Mouse (Mus musculus) c-Kit-positive CD71-negative TER-119-negative erythroid progenitor cells, embryonic 14.5 days (primary cell): ENCODE data around the gene Fam50a.

Experiments used
- DNase-seq: peaks from one replicate; pipeline ENCODE4 v3.0.0-alpha.2; 2013; ENCODE audit warnings: low read depth

Gene Fam50a

DNA sequence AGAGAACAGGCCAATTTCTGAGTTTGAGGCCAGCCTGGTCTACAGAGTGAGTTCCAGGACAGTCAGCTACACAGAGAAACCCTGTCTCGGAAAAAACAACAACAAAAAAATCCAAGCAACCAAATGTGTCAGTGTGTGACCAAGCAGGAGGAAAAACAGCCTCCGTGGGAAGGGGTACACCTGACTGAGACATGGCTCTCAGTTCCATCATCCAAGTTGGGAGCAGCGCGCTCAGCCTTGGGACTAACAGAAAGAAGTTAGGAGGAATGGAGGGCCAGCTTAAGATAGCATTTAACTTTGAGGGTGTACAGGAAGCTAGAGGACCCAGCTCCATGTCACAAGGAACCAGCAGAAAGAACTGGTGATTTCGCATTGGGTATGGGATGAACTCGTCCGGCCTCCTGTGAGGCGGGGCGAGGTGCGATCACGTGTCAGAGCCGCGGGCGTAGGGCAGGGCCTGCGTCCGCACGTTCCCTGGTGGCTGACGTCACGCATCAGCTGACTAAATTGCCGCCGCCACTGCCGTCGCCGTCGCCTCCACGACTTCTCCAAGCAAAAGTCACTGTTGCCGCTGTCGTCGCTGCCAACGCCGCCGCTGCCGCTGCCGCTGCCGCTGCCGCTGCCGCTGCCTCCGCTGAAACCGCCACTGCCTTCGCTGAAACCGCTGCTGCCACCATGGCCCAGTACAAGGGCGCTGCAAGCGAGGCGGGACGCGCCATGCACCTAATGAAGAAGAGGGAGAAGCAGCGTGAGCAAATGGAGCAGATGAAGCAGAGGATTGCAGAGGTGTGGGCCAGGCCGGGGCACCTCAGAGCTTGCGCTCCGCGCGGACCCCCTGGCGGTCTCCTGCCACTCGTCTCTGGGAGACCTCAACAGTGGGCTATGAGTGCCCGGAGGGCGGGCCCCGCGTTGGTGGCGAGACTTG lies at the start of gene Fam50a:
Fam50a (plus strand) TSS at position 494 of the 925 bp plus-strand sequence.
- DNase-seq = peak; percentile 59

DNA sequence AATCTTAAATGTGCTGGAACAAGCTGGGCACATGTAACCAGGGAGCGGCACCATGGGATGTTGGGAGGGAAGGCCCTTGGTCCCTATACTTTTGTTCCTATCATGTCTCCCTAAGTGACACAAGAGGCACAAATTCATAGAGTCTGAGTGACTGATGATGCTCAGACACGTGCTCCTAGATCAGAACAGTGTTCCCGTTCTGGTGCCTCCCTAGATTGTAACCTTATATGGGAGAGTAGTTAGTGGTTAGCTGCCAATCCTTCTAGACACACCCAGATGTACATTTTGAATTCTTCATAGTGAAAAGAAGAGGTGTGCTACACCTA lies 43.1 kb upstream of the Fam50a start:
- no peak for DNase-seq

DNA sequence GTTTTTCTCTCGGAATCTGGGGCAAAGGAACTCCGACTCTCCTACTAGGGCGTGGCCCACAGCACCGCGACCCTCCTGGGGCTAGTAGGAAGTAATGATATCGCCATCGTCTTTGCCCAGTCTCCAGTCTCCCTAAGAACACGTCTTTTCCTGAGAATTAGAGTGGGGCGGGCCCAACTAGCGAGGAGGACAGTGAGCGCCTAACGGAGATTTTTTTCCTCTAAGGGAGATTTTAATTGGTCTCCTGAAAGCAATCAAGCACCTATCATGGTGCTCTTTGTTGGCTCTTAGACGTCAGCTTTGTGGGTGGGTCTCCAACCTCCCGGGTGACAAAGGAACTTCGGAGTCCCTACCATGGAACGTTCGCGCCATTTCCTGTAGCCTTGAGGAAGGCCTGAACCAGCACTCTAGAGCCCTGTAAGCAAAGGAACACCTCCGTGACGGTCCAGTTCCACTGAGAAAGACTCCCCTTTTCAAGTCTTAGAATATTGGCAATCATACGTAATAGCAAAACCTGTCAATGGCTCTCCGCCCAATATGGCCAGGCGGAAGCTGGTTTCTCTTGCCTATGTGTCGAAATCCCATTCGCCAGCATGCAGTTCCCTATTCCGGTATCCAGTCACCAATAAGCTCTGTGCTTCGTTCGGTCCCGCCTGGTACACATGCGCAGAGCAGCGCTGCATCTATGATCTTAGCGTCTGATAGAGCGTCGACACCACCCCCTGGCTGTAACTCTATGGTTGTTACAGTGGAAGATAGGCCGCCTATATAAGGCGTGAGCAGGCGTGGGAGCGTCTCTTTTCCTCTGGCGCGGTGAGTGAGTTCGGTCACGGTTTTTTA lies 42.6 kb upstream of the Fam50a start, which contains the start of gene Rpl10:
Rpl10 (plus strand) TSS at position 751 of the 840 bp plus-strand sequence.
- peak; percentile 87 for DNase-seq

DNA sequence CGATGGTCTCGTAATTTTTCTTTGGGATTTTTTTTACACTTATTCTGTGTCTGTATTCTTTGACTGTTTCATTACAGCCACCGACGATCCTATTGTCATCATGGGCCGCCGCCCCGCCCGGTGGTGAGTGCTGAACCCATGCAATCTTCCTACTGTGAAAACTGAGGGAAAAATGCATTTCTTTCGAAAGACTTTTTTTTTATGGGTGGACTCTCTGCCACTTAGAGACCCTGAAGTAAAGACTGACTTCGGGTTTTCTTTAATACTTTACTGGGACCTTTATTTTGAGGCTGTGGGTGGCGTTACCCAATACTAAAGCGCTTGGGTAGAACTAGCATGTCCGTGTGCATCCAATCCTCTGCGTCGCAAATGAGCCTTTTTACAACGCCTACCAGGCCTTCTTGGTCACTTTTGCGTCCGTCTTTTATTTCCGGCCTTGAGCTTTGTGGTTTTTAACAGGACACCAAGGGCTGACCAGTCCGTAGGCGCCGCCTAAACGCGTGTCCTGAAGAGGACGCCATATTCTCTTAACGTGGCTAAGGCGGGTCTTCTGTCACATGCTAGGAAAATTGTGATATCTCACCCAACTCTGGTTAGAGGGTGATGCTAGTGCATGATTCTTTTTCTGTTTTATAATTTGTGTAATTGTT lies 41.8 kb upstream of the Fam50a start:
- no peak for DNase-seq

DNA sequence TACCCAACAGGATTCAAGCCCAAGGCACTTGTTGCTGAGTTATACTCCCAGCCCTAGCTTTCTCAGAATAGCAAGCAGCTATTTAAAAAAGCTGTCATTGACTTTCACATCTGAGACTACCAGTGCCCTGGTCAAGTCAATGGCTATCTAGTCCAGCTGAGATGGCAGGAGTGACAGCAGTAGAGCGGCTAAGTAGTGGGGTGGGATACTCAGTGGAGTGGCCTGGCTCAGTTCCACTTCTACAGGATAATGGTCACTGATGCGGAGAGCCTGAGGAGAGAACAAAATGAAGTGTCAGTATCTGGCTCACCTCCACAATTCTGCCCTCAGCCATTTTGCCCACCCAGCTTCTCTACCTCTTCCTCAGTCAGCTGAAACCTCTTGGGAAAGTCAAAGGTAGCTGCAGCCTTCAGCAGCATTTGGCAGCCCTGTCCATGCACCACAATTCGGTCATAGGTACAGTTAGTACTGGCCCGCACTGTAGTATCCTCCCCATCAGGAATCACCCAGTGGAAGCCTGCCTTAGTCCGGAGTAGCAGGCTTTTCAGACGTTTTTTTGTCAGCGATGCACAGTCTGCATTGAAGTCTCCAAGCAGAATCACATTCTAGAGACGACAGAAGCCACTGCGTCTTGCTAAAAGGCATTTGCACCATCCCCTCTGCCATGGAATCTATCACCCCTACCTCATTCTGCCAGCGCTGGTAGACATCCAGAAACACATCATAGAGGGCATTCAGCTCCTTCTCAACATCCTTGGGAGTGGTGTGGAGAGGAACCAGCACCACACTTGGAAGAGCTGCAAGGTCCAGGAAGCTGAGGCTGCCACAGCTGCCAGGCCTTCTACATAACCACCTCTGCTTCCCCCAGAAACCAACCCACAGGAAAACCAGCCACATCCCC lies 39.2 kb upstream of the Fam50a start:
- no peak for DNase-seq

DNA sequence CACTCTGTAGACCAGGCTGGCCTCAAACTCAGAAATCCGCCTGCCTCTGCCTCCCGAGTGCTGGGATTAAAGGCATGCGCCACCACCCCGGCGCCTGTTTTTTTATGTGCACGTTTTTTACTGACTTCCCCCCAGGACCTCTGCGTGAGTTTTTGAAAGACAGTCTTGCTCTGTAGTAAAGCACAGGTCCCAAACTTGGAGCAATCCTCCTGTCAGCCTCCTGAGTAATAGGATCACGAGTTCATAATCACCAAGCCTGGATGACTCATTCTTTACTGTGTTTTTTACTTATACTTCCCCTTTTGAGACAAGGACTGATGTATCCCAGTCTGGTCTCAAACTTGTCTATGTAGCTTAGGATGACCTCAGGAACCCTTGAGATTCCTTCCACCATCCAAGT lies 34.9 kb upstream of the Fam50a start:
- no peak for DNase-seq

DNA sequence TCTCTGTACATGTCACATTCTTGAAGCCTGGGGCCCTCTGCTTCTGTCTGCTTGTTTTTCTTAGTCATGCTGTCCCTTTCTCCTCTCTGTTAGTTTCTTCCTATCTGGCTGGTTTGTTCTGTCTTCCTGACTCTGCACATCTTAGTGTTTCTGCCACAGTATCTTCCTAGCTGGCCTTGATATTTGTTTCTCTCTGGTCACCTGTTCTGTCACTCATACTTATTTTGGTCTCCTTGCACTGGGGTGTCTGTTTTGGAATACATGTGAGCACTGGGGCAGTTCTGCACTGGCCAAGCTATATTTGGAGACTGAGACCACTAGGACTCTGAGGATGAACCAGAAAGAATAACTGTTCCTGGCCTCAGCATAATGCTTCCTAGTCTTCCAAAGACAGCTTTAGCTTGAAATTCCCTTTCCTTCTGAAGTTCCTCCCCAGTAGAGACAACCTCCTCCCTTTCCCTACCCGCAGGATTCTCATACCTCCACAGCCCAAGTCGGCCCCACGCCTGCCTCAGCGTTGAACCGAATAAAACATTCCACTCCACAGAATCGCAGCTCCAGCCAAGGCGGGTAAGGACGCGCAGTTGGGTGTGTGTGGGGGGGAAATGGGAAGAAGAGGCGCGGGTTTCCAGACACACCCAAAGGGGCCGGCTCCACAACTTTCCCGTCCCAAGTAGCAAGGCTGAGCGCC lies 31.6 kb upstream of the Fam50a start:
- DNase-seq = no peak

DNA sequence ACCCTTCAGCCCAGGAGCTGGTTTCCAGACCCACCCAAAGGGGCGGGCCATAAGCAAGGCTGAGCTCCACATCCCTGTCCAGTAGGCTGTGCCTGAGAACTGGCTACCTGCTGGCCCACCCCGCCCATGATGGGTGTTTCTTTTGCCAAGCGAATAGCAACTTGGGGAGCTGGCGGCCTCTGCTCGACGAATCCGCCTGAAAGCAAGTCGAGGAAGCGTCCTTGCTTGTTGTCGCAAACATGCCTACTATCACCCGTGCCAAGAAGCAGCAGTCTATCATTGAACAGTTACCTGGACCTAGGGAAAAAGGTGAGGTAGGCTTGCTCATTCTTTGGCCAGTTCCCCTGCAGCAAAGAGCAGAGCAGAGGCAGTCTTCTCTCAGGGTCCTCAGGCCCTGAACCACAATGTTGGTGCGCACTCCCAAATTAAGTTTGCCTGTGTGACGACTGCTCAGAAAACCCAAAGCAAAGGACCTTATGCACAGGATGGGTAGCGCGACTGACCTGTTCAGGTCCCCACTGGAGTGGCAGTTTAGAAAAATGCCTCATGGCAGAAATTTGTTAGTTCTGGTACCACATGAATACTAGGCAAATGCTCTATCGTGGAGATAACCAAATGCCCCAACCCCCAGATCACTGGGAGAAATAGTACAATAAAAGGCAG lies 31.0 kb upstream of the Fam50a start, which contains the start of the genes Taz and Dnase1l1:
Taz (plus strand) TSS at position 181 of the 663 bp plus-strand sequence.
Dnase1l1 (minus strand) TSS at position 606 of the 663 bp plus-strand sequence.
- DNase-seq = no peak

DNA sequence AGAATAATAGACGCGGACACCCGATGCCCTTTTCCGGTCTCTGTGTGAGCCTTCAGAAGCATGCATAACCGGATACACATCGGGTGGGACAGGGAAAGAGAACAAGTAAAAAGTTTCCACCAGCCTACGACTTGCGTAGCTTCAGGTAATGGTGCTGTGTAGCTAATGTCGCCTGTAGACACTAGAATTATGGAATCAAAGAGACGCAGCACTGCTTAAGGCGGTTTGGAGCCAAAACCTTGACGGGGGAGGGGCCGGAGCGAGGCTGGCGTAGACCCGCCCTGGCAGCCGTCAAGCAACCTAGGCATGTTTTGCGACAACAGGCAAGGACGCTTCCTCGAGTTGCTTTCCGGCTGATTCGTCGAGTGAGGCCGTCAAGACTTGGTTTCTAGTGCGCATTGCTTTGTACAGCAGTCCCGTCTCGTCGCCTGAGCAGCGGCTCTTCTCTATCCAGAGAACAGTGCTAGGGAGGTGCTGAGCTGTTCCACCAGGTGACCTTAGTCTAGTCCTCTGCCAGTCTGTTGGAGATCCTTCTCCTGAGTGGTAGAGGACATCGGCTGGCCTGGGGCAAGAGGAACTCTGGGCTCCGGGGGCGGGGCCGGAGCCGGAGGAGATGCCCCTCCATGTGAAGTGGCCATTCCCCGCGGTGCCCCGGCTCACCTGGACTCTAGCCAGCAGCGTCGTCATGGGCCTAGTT lies 30.3 kb upstream of the Fam50a start:
- DNase-seq = no peak

DNA sequence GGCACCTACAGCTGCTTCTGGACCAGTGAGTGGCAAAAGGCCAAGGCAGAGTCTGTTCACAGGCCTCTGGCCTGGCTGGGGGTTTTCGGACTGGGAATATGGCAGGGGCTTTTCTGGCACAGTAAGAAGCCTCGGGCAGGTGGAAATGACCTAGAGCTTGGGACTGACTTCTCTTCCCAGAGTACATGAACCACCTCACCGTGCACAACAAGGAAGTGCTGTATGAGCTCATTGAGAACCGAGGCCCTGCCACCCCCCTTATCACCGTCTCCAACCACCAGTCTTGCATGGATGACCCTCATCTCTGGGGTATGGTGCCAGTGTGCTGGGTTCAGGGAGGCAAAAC lies 29.8 kb upstream of the Fam50a start:
- DNase-seq = no peak

DNA sequence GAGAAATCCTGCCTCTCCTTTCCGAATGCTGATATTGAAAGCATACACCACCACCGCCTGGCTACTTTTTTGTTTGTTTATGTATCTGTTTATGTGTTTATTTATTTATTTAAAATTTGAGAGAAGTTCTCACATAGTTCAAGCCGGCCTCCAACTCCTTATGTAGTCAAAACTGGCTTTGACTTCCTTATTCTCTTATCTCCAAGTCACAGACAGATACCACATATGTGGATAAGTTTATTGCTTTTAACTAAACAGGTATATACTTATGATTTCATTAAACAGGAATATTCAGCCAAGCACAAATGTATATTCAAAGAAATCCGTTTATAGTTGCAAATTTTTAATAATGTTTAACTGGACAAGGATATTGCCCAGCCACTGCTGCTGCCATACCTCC lies 19.4 kb upstream of the Fam50a start:
- DNase-seq = no peak

DNA sequence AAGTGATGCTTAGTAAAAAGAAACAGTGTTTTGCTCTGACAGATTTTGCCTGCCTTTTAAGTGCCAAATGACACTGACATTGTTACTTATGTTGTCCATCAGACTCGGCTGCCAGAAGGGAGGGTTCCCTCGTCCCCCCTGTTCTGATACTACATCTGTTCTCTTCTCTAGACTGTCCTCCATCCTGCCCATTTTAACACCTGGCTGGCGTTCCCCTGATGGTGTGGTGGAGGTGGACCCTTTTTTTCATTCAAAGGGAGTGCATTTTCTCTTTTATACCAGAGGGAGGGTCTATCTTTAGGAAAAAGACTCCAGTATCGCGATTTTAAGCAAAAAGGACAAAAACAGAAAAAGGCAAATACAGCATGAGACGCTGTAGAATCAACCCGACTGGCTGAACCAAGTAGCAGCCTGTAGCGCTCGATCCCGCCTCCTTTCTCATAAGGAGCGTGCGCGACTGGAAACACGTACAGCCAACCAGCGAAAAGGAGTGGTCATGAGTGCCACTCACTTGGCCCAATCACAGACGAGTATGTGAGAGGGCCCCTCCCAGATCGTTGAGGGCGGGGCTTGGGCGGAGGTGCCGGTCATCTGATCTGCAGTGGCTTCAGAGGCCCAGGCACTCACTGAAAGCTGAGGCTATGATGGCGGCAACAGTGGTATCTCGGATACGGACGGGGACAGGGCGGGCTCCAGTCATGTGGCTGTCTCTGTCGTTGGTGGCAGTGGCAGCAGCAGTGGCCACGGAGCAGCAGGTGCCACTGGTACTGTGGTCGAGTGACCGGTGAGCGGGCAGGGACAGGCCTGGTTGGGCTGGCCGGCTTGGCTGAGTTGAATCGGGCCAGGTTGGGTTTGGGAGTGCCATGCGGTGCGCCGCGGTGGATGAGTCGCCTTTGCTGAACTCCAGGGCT lies 16.0 kb upstream of the Fam50a start, which contains the start of gene Atp6ap1:
Atp6ap1 (plus strand) TSS at position 560 of the 911 bp plus-strand sequence.
- DNase-seq = peak; percentile 81

DNA sequence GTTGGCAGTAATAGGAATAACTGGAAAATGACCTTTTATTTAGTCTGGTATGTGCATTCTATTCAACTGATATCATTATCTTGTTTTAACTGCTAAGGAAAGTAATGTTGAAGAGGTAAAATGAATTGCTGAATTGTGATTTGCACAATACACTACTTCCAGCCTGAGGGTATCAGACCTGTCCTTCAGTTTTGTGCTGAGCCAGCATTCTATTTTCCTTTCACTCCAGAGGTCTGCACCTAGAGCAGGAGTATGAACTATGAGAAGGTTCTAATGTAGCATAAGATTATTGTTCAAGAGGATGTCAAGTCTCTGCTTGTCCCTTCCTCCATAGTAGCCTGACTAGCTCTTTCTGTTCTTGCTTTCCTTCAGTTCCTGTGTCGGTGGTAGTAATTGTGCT lies 14.5 kb upstream of the Fam50a start:
- no peak for DNase-seq

DNA sequence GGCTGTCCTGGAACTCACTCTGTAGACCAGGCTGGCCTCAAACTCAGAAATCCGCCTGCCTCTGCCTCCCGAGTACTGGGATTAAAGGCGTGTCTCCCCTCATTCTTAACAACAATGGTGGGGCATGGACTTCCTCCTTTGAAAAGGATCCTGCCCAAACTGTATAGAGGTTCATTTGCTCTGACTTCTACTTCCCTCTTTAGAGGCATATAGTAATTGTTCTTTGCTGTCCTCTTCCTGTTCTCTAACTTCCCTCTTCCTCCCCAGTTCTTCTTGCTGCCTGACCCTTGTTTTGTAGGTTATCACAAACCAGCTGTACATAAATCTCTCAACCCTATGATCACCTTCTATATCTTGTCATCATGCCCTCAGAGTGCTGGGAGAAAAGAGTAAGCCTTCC lies 13.1 kb upstream of the Fam50a start:
- DNase-seq = no peak

DNA sequence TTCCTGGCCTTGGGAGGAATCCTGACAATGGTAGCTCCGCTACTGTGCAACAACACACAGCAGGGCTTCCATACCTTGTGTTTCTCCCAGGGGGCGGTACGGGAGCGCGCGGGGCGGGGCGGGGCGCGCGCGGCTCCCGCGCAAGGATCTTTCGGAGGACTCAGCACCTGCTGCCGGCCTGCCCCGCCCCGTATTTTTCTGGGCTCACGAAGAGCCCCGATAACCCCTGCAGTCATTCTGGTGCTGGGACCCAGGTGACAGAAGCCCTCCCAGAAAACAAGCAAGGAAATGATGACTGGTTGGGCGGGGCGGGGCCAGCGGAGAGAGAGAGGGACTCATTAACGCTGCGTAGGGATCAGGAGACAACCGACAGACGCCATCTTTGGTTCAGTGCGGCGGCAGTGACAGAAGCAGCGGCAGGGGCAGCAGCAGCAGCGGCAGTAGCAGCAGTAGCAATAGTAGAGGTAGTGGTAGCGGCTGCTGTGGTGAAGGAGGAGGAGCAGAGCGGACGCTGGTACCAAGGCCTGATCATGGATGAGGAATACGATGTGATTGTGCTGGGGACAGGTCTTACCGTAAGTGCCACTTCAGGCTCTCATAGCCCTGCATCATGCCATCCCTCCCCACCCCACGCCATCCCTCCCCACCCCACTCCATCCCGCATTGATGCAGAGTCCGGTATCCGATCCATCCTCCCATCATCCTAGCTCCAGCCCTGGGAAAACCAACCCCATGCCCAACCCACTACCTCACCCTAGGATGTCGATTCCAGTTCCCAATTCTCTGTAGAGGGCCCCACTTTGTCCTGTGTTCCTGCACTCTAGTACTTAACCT lies 7.7 kb upstream of the Fam50a start, which contains the start of gene Gdi1:
Gdi1 (plus strand) TSS at position 132 of the 834 bp plus-strand sequence.
- no peak for DNase-seq

DNA sequence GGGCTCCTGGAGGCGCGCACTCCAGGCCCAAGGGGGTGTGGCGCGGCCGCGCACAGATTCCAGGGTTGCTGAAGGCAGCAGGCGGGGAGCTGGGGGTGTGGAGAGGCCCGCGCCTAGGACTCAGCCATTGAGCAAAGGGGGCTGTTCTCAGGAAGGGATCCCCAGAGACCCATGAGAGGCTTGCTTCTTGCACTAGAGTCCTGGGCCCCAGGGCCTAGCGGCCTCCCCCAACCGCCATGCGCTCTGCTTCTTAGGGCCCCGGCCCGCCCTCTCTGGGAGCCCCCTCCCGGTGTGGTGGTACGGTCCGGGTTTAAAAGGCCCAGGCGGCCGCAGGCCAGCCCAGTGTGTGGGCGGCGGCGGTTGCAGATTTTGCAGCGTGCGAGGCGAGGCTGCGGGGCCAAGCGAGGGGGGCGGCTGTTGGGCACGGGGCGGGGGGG lies 15.9 kb downstream of the Fam50a start, which contains the start of gene Plxna3:
Plxna3 (plus strand) TSS at position 342 of the 437 bp plus-strand sequence.
- peak; percentile 50 for DNase-seq

DNA sequence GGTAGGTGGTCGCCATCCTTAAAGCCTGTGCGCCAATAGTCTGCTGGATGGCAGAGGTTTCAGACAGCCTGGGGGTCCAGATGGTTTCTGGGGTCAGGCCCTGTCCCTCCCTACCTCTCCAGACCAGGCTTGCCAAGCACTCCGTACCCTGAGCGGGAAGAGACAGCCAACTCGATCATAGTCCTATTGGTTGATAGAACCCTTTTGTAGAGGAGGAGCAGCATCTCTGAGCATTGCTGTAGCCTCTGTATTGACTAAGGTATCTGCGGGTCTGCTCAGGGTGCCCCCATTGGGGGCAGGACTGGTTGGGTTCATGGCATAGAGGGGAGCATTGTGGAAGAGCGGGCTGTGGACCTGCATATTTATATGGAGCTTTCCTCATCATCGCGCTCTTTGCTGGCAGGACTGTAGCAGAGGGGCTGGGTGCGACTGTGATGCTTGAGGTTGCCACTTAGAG lies 16.4 kb downstream of the Fam50a start:
- DNase-seq = no peak
